Mouse (Mus musculus): ENCODE data around the gene Leo1.
"Not testable (repeated sequence)": the region's sequence is repeated elsewhere in the genome, so short reads cannot be mapped to it uniquely, and the experiment has no call there.

Gene Leo1

GRCm38 (mm10) chr9:75425796-75426391 lies 15.4 kb upstream of the Leo1 start:
- no peak for DNase-seq (ENCODE audit: extremely low read depth, low read depth)

- no peak for DNase-seq (ENCODE audit: extremely low read depth, low read depth)
Observed at GRCm38 (mm10) chr9:75427366-75428273, 13.7 kb upstream of the Leo1 start.

- no peak for DNase-seq (ENCODE audit: extremely low read depth, low read depth)
Observed at GRCm38 (mm10) chr9:75428274-75428600, 13.1 kb upstream of the Leo1 start.

- no peak for DNase-seq (ENCODE audit: extremely low read depth, low read depth)
Observed at GRCm38 (mm10) chr9:75429040-75429439, 12.3 kb upstream of the Leo1 start.

GRCm38 (mm10) chr9:75429657-75430056 lies 11.7 kb upstream of the Leo1 start:
- no peak for DNase-seq (ENCODE audit: extremely low read depth, low read depth)

- DNase-seq (ENCODE audit: extremely low read depth, low read depth) = peak; percentile 93
Observed at GRCm38 (mm10) chr9:75430822-75431621, 10.3 kb upstream of the Leo1 start.

- DNase-seq (ENCODE audit: extremely low read depth, low read depth) = no peak
Observed at GRCm38 (mm10) chr9:75432694-75433093, 8.6 kb upstream of the Leo1 start.

GRCm38 (mm10) chr9:75434172-75434793 lies 7.0 kb upstream of the Leo1 start:
- DNase-seq (ENCODE audit: extremely low read depth, low read depth) = no peak

- DNase-seq (ENCODE audit: extremely low read depth, low read depth) = no peak
Observed at GRCm38 (mm10) chr9:75434872-75435271, 6.5 kb upstream of the Leo1 start.

- no peak for DNase-seq (ENCODE audit: extremely low read depth, low read depth)
Observed at GRCm38 (mm10) chr9:75435291-75435690, 6.0 kb upstream of the Leo1 start.

GRCm38 (mm10) chr9:75435918-75436317 lies 5.4 kb upstream of the Leo1 start:
- no peak for DNase-seq (ENCODE audit: extremely low read depth, low read depth)

- DNase-seq (ENCODE audit: extremely low read depth, low read depth) = no peak
Observed at GRCm38 (mm10) chr9:75437653-75438385, 3.5 kb upstream of the Leo1 start.

- DNase-seq (ENCODE audit: extremely low read depth, low read depth) = no peak
Observed at GRCm38 (mm10) chr9:75441691-75442131, 387 bp downstream of the Leo1 start.

GRCm38 (mm10) chr9:75444981-75445380 lies 3.7 kb downstream of the Leo1 start:
- no peak for DNase-seq (ENCODE audit: extremely low read depth, low read depth)

GRCm38 (mm10) chr9:75446574-75446973 lies 5.2 kb downstream of the Leo1 start:
- DNase-seq (ENCODE audit: extremely low read depth, low read depth) = not testable (repeated sequence)

- DNase-seq (ENCODE audit: extremely low read depth, low read depth) = no peak
Observed at GRCm38 (mm10) chr9:75448021-75448420, 6.7 kb downstream of the Leo1 start.

- DNase-seq (ENCODE audit: extremely low read depth, low read depth) = no peak
Observed at GRCm38 (mm10) chr9:75453994-75454393, 12.7 kb downstream of the Leo1 start.

- DNase-seq (ENCODE audit: extremely low read depth, low read depth) = no peak
Observed at GRCm38 (mm10) chr9:75455684-75456083, 14.4 kb downstream of the Leo1 start.

GRCm38 (mm10) chr9:75463050-75463660 lies 21.8 kb downstream of the Leo1 start:
- no peak for DNase-seq (ENCODE audit: extremely low read depth, low read depth)

GRCm38 (mm10) chr9:75465856-75466255 lies 24.5 kb downstream of the Leo1 start:
- no peak for DNase-seq (ENCODE audit: extremely low read depth, low read depth)
